Mouse (Mus musculus) CH12.LX (cell line): ENCODE measurements around the gene Tctn1. TPM values are rescaled to one million over a fixed set of nuclear protein-coding genes. Genes with fewer than 3 reads are reported as not detected.
A peak's percentile ranks its signal among the peaks of the same experiment; 100 is the strongest.

ENCODE experiments used
- DNase-seq: peaks from one replicate; pipeline ENCODE4 v3.0.0-alpha.2; 2013; ENCODE audit errors: extremely low read depth
- H3K27ac ChIP-seq: 2 replicates; pipeline ENCODE4 v1.5.1; 2012; ENCODE audit warnings: low read depth, mild to moderate bottlenecking, control low read depth, moderate library complexity; ENCODE audit not compliant: insufficient read depth
- H3K27me3 ChIP-seq: replicated peaks from 2 replicates; pipeline ENCODE3; 2012; ENCODE audit warnings: inconsistent platforms
- H3K36me3 ChIP-seq, 2 experiments: replicated peaks in 1 of 2; 2 replicates each; pipeline versions ENCODE3 to v1.6.1; 2012; ENCODE audit warnings: inconsistent platforms in 1 of 2, low read length in 1 of 2, mild to moderate bottlenecking in 1 of 2, mixed read lengths in 1 of 2, moderate library complexity in 1 of 2; ENCODE audit not compliant: control insufficient read depth in 1 of 2, insufficient read depth in 1 of 2
- H3K4me1 ChIP-seq, 2 experiments: 2 replicates each; pipeline ENCODE4 v1.6.1; 2012; ENCODE audit warnings: inconsistent platforms in 1 of 2, moderate library complexity in 1 of 2; ENCODE audit not compliant: insufficient read depth in 2 of 2, control insufficient read depth in 1 of 2
- H3K4me2 ChIP-seq: 2 replicates; pipeline ENCODE4 v1.6.1; 2012; ENCODE audit warnings: low read depth, mild to moderate bottlenecking, control low read depth; ENCODE audit not compliant: poor library complexity, insufficient read depth, severe bottlenecking
- H3K4me3 ChIP-seq, 3 experiments: fragments of 150-350 bp in 1 of 3; sonication (generic) in 1 of 3; replicated peaks in 1 of 3; 2 replicates each; pipeline versions ENCODE3 to v1.5.1; 2011 to 2012; ENCODE audit warnings: low read depth in 2 of 3, low read length in 2 of 3, mild to moderate bottlenecking in 2 of 3, moderate library complexity in 2 of 3, control low read depth in 1 of 3, improper control_type of control experiment in 1 of 3, inconsistent platforms in 1 of 3, mixed read lengths in 1 of 3; ENCODE audit not compliant: poor library complexity in 1 of 3
- H3K79me2 ChIP-seq: replicated peaks from 2 replicates; pipeline ENCODE4 v1.6.1; 2012; ENCODE audit warnings: mild to moderate bottlenecking, moderate library complexity; ENCODE audit not compliant: control insufficient read depth, poor library complexity, insufficient read depth, severe bottlenecking; ENCODE audit errors: extremely low read depth
- H3K9ac ChIP-seq: 2 replicates; pipeline ENCODE4 v1.6.1; 2012; ENCODE audit warnings: low read depth, mild to moderate bottlenecking, control low read depth, moderate library complexity; ENCODE audit not compliant: insufficient read depth
- H3K9me3 ChIP-seq: replicated peaks from 2 replicates; pipeline ENCODE3; 2012; ENCODE audit warnings: low read length, inconsistent platforms, mixed read lengths
- BHLHE40 ChIP-seq: IDR thresholded peaks from 2 replicates; pipeline ENCODE4 v1.6.1; 2011; ENCODE audit warnings: mild to moderate bottlenecking, low read depth, low read length, improper control_type of control experiment
- CHD1 ChIP-seq: IDR thresholded peaks from 2 replicates; pipeline ENCODE4 v1.6.1; 2012; ENCODE audit warnings: low read depth, low read length, improper control_type of control experiment, inconsistent platforms
- CHD2 ChIP-seq: IDR thresholded peaks from 2 replicates; pipeline ENCODE4 v1.6.1; 2011; ENCODE audit warnings: low read length, improper control_type of control experiment
- CTCF ChIP-seq, 2 experiments: IDR thresholded peaks in 1 of 2; conservative IDR thresholded peaks in 1 of 2; 2 replicates each; pipeline ENCODE4 v1.5.1; 2011 to 2012; ENCODE audit warnings: low read depth in 2 of 2, low read length in 2 of 2, improper control_type of control experiment in 1 of 2, inconsistent platforms in 1 of 2, mild to moderate bottlenecking in 1 of 2, moderate library complexity in 1 of 2
- E2F4 ChIP-seq: IDR thresholded peaks from 2 replicates; pipeline ENCODE4 v1.6.1; 2011; ENCODE audit warnings: low read depth, low read length, improper control_type of control experiment; ENCODE audit not compliant: insufficient replicate concordance
- ELF1 ChIP-seq: IDR thresholded peaks from 2 replicates; pipeline ENCODE4 v1.6.1; 2014; ENCODE audit warnings: low read depth, mild to moderate bottlenecking, inconsistent platforms, low read length, improper control_type of control experiment
- EP300 ChIP-seq: IDR thresholded peaks from 2 replicates; pipeline ENCODE4 v1.6.1; 2011; ENCODE audit warnings: low read length, improper control_type of control experiment
- ETS1 ChIP-seq: conservative IDR thresholded peaks from 2 replicates; pipeline ENCODE4 v1.6.1; 2012; ENCODE audit warnings: low read depth, mild to moderate bottlenecking, inconsistent platforms, low read length, improper control_type of control experiment, moderate library complexity
- GABPA ChIP-seq: IDR thresholded peaks from 2 replicates; pipeline ENCODE4 v1.6.1; 2012; ENCODE audit warnings: low read depth, low read length, improper control_type of control experiment, inconsistent platforms; ENCODE audit not compliant: insufficient replicate concordance
- HCFC1 ChIP-seq: IDR thresholded peaks from 2 replicates; pipeline ENCODE4 v1.6.1; 2012; ENCODE audit warnings: low read depth, mild to moderate bottlenecking, inconsistent platforms, low read length, improper control_type of control experiment
- IRF4 ChIP-seq: IDR thresholded peaks from 2 replicates; pipeline ENCODE4 v1.6.1; 2014; ENCODE audit warnings: low read depth, mild to moderate bottlenecking, inconsistent platforms, low read length, improper control_type of control experiment
- JUN ChIP-seq: IDR thresholded peaks from 2 replicates; pipeline ENCODE4 v1.6.1; 2011; ENCODE audit warnings: low read depth, mild to moderate bottlenecking, low read length, improper control_type of control experiment, moderate library complexity; ENCODE audit not compliant: insufficient read depth
- JUND ChIP-seq: conservative IDR thresholded peaks from 2 replicates; pipeline ENCODE4 v1.6.1; 2011; ENCODE audit warnings: low read depth, low read length, improper control_type of control experiment
- KAT2A ChIP-seq: IDR thresholded peaks from 2 replicates; pipeline ENCODE4 v1.6.1; 2012; ENCODE audit warnings: low read length, improper control_type of control experiment, inconsistent platforms; ENCODE audit not compliant: insufficient replicate concordance
- MAFK ChIP-seq: IDR thresholded peaks from 2 replicates; pipeline ENCODE4 v1.6.1; 2011; ENCODE audit warnings: low read length, improper control_type of control experiment; ENCODE audit not compliant: insufficient replicate concordance
- MAX ChIP-seq: IDR thresholded peaks from 2 replicates; pipeline ENCODE4 v1.6.1; 2011; ENCODE audit warnings: low read length, improper control_type of control experiment
- MAZ ChIP-seq: IDR thresholded peaks from 2 replicates; pipeline ENCODE4 v1.6.1; 2012; ENCODE audit warnings: low read depth, mild to moderate bottlenecking, inconsistent platforms, low read length, improper control_type of control experiment, moderate library complexity
- MEF2A ChIP-seq: IDR thresholded peaks from 2 replicates; pipeline ENCODE4 v1.6.1; 2014; ENCODE audit warnings: low read depth, mild to moderate bottlenecking, inconsistent platforms, low read length, improper control_type of control experiment, borderline replicate concordance
- MXI1 ChIP-seq: IDR thresholded peaks from 2 replicates; pipeline ENCODE4 v1.6.1; 2011; ENCODE audit warnings: mild to moderate bottlenecking, low read depth, low read length, improper control_type of control experiment
- MYC ChIP-seq: IDR thresholded peaks from 2 replicates; pipeline ENCODE4 v1.6.1; 2011; ENCODE audit warnings: low read depth, mild to moderate bottlenecking, improper control_type of control experiment, low read length
- NELFE ChIP-seq: IDR thresholded peaks from 2 replicates; pipeline ENCODE4 v1.6.1; 2011; ENCODE audit warnings: low read depth, low read length, improper control_type of control experiment
- NRF1 ChIP-seq: IDR thresholded peaks from 2 replicates; pipeline ENCODE4 v1.6.1; 2014; ENCODE audit warnings: low read depth, mild to moderate bottlenecking, inconsistent platforms, low read length, improper control_type of control experiment, moderate library complexity
- PAX5 ChIP-seq: IDR thresholded peaks from 2 replicates; pipeline ENCODE4 v1.6.1; 2012; ENCODE audit warnings: low read length, inconsistent platforms, mixed read lengths
- POLR2A ChIP-seq: IDR thresholded peaks from 2 replicates; pipeline ENCODE4 v1.6.1; 2011; ENCODE audit warnings: low read depth, mild to moderate bottlenecking, improper control_type of control experiment, low read length
- POLR2AphosphoS2 ChIP-seq: IDR thresholded peaks from 2 replicates; pipeline ENCODE4 v1.6.1; 2011; ENCODE audit warnings: low read depth, low read length, improper control_type of control experiment
- RAD21 ChIP-seq: IDR thresholded peaks from 2 replicates; pipeline ENCODE4 v1.6.1; 2011; ENCODE audit warnings: low read depth, mild to moderate bottlenecking, low read length, improper control_type of control experiment, moderate library complexity
- RCOR1 ChIP-seq: conservative IDR thresholded peaks from 2 replicates; pipeline ENCODE4 v1.6.1; 2012; ENCODE audit warnings: low read depth, mild to moderate bottlenecking, inconsistent platforms, low read length, improper control_type of control experiment
- SIN3A ChIP-seq: IDR thresholded peaks from 2 replicates; pipeline ENCODE4 v1.6.1; 2012; ENCODE audit warnings: low read length, improper control_type of control experiment, inconsistent platforms
- TBP ChIP-seq: conservative IDR thresholded peaks from 2 replicates; pipeline ENCODE4 v1.6.1; 2011; ENCODE audit warnings: low read depth, low read length, improper control_type of control experiment
- TCF12 ChIP-seq: IDR thresholded peaks from 2 replicates; pipeline ENCODE4 v1.6.1; 2014; ENCODE audit warnings: low read depth, mild to moderate bottlenecking, inconsistent platforms, low read length, improper control_type of control experiment
- UBTF ChIP-seq: IDR thresholded peaks from 2 replicates; pipeline ENCODE4 v1.6.1; 2012; ENCODE audit warnings: low read depth, mild to moderate bottlenecking, inconsistent platforms, low read length, improper control_type of control experiment, moderate library complexity
- USF1 ChIP-seq: IDR thresholded peaks from 2 replicates; pipeline ENCODE4 v1.6.1; 2014; ENCODE audit warnings: low read depth, mild to moderate bottlenecking, inconsistent platforms, low read length, improper control_type of control experiment
- USF2 ChIP-seq: conservative IDR thresholded peaks from 2 replicates; pipeline ENCODE4 v1.6.1; 2011; ENCODE audit warnings: low read depth, low read length, improper control_type of control experiment
- ZC3H11A ChIP-seq: IDR thresholded peaks from 2 replicates; pipeline ENCODE4 v1.6.1; 2012; ENCODE audit warnings: low read depth, mild to moderate bottlenecking, inconsistent platforms, low read length, improper control_type of control experiment
- ZKSCAN1 ChIP-seq: IDR thresholded peaks from 2 replicates; pipeline ENCODE4 v1.6.1; 2012; ENCODE audit warnings: low read depth, inconsistent platforms, low read length, improper control_type of control experiment, borderline replicate concordance
- ZMIZ1 ChIP-seq: IDR thresholded peaks from 2 replicates; pipeline ENCODE4 v1.6.1; 2012; ENCODE audit warnings: low read depth, mild to moderate bottlenecking, inconsistent platforms, low read length, improper control_type of control experiment
- ZNF384 ChIP-seq: IDR thresholded peaks from 2 replicates; pipeline ENCODE4 v1.6.1; 2012; ENCODE audit warnings: low read depth, low read length, improper control_type of control experiment, inconsistent platforms
- dilution Hi-C: fragments of 300-500 bp; cut with MboI; formaldehyde crosslinking; loops from 2 replicates; pipeline ENCODE4 v1.14.3; 2020; ENCODE audit warnings: low sequenced_read_pairs; ENCODE audit not compliant: extremely low pct_unique_long_range_greater_than_20kb, extremely low pct_ligation_motif_present
- in situ Hi-C: fragments of 300-500 bp; cut with MboI; formaldehyde crosslinking; loops from 3 replicates; pipeline ENCODE4 v1.14.3; 2019; ENCODE audit warnings: low sequenced_read_pairs, low pct_ligation_motif_present, low pct_unique_long_range_greater_than_20kb, mixed read lengths
- polyA plus RNA-seq: library from polyadenylated mRNA; unstranded; fragments of >175 nt; gene quantifications from 2 replicates; pipeline ENCODE4 v1.2.1, GENCODE M21; 2012; ENCODE audit warnings: low read depth; ENCODE audit not compliant: insufficient read length
- total RNA-seq, 2 experiments: library from RNA; depleted of rRNA; stranded (reverse); fragments of 300-350 nt in 1 of 2; fragments of >200 nt in 1 of 2; gene quantifications; 2 replicates each; pipeline ENCODE4 v1.2.3; 2012 to 2014

The Tctn1 gene
- total and polyA plus RNA-seq, 3 experiments, result 2.9 to 8.8 (median 3.7) TPM

DNA sequence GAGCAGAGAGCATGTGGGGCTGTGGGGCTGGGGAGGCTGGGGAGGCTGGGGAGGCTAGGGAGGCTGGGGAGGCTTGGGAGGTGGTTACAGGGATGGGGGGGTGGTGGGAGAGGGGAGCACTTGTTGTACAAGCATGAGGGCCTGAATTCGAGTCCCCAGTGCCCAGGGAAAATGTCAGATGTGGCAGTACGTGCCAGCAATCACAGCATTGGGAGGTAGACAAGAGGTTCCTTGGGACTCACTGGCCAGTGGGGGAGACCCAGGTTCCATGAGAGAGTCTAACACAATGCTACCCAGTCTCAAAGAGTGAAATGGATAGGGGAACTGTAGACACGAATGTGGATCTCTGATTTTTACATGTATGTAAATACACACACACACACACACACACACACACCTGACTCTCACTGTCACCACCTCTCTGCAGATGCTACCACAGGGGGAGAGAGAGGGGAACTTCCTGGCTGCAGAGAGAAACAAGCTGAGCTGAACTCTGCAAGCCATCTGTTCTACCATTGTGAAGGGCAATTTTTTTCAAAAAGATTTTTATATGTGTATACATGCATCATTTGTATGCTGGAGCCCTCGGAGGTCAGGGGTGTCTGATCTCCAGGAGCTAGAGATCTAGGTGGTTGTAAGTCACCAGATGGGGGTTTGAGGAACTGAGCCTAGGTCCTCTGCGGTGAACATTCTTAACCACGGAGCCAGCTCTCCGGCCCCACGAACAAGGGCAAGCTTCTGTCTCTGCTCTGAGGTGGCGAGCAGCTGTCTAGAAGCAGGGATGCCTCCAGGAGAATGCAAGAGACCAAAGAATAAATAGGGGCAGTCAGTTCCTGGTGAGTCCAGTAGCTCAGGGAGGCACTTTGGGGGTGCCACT is 29.7 kb downstream of the Tctn1 start:
- Histone ChIP-seq H3K4me2 (peak overlapping the region; percentile 62), H3K9ac (peak overlapping the region; percentile 74), H3K4me1 (peaks cover 34 to 78% of the 10 kb centered on the region in 2 experiments), H3K9me3 (peaks cover 1% of the 10 kb centered on the region), H3K79me2 (peaks cover 8% of the 10 kb centered on the region), H3K27ac (peak overlapping the region; percentile 98), H3K36me3 (peaks cover 27 to 67% of the 10 kb centered on the region in 2 experiments), H3K4me3 (peak overlapping the region; percentile 15 to 42 (median 36)), H3K27me3 (no peaks in the 10 kb centered on the region)
- dilution Hi-C loops (no loop called here), in situ Hi-C loops (no loop called here)
- DNase-seq, result peak; percentile 85
- TF ChIP-seq POLR2AphosphoS2 (0 out of 2 replicates have a peak, but pooled peaks have one; percentile 52), ZKSCAN1 (no peak), NELFE (peak; percentile 25; the same call in 1 of the 2 replicates), POLR2A (0 out of 2 replicates have a peak, but pooled peaks have one; percentile 5), ETS1 (peak; percentile 69), TCF12 (peak; percentile 63; the same call in 1 of the 2 replicates), CTCF (conservative IDR thresholded peaks at IDR 0.05 in 1 of 2, IDR thresholded peaks at IDR 0.05 in 1 of 2; ENCODE audit: low read depth in 2 of 2, low read length in 2 of 2) (no peak), RAD21 (no peak; the same call in 1 of the 2 replicates), JUND (no peak), SIN3A (peak; percentile 76; the same call in 1 of the 2 replicates), NRF1 (no peak), ZC3H11A (no peak), MAZ (peak; percentile 61; the same call in 1 of the 2 replicates), ELF1 (peak; percentile 63), CHD1 (peak; percentile 73), MEF2A (peak; percentile 53; the same call in 1 of the 2 replicates), GABPA (no peak), USF2 (no peak), UBTF (peak; percentile 61), E2F4 (no peak), RCOR1 (no peak), MYC (peak; percentile 41; the same call in 1 of the 2 replicates), MAFK (0 out of 2 replicates have a peak, but pooled peaks have one; percentile 51), IRF4 (peak; percentile 73), USF1 (no peak), EP300 (peak; percentile 65), TBP (peak; percentile 44; the same call in 1 of the 2 replicates), BHLHE40 (peak; percentile 86), MXI1 (peak; percentile 21; the same call in 1 of the 2 replicates), ZNF384 (peak; percentile 26; the same call in 1 of the 2 replicates), PAX5 (no peak), HCFC1 (no peak), ZMIZ1 (peak; percentile 70), KAT2A (0 out of 2 replicates have a peak, but pooled peaks have one; percentile 19), CHD2 (no peak; the same call in 1 of the 2 replicates), MAX (no peak), JUN (no peak)
